12 mouse cellular contexts compared by ENCODE assay signal in genomic region chr6:126202959-126203358, GRCm38 (mm10). TPM values are rescaled to one million over a fixed set of nuclear protein-coding genes. Genes with fewer than 3 reads are reported as not detected.
A peak's percentile ranks its signal among the peaks of the same experiment; 100 is the strongest.
DNase-seq lines count a peak whose midpoint lies in the region; ATAC-seq and TF ChIP-seq lines count a peak whose summit lies in the region.
"Had no signal": no experiment of that assay in that cellular context is flagged by ENCODE, and none has a peak within 500 bp of the region (broad histone marks: within the 10 kb centered on the region; RNA-seq: fewer than 3 reads in every experiment).

No protein-coding gene starts in this region.

- H3K27me3 ChIP-seq in hindbrain, embryonic 14.5 days (ENCODE audit: control insufficient read depth, insufficient read depth, low read length) = no peaks in the 10 kb centered on the region
- H3K27me3 ChIP-seq in hindbrain, embryonic 12.5 days = no peaks in the 10 kb centered on the region
- H3K27me3 ChIP-seq: embryonic facial prominence, embryonic 12.5 days had no signal

- H3K27ac ChIP-seq in hindbrain, embryonic 14.5 days = no peak overlapping the region
- no peak overlapping the region for H3K27ac ChIP-seq in hindbrain, embryonic 12.5 days
- H3K27ac ChIP-seq in layer of hippocampus, adult 2 months = no peak overlapping the region
- H3K27ac ChIP-seq: embryonic facial prominence, embryonic 12.5 days had no signal

- ATAC-seq in hindbrain, embryonic 14.5 days (ENCODE audit: low FRiP score) = peak; percentile 43; the same call in 1 of the 2 replicates
- ATAC-seq in hindbrain, embryonic 12.5 days (ENCODE audit: low FRiP score) = no peak

- H3K9ac ChIP-seq in hindbrain, embryonic 14.5 days = no peak overlapping the region
- no peak overlapping the region for H3K9ac ChIP-seq in hindbrain, embryonic 12.5 days
- H3K9ac ChIP-seq: embryonic facial prominence, embryonic 12.5 days had no signal

- WGBS in hindbrain, embryonic 14.5 days = 72% methylated on average over 7 of the region's 7 CpGs
- WGBS in hindbrain, embryonic 12.5 days = 77% methylated on average over 7 of the region's 7 CpGs

- DNase-seq in hindbrain, embryonic 14.5 days (ENCODE audit: low spot score) = no peak
- peak; percentile 3 for DNase-seq in embryo, embryonic 10.5 days (ENCODE audit: low spot score)
- peak; percentile 33 for DNase-seq in gonadal fat pad, adult 2 months (ENCODE audit: low read depth)
- peak; percentile 9 to 24 for DNase-seq in kidney, postnatal 36 days
- DNase-seq in layer of hippocampus, adult 2 months (ENCODE audit: low spot score in 2 of 2) = no peak
- DNase-seq in retina, postnatal 1 day = no peak
- no peak for DNase-seq in spleen, adult 12 weeks (ENCODE audit: low spot score)
- DNase-seq: gastrocnemius, postnatal 36 days had no signal

- no peak for TF ChIP-seq CTCF in layer of hippocampus, adult 2 months (conservative IDR thresholded peaks at IDR 0.05)

- H3K36me3 ChIP-seq in hindbrain, embryonic 14.5 days (replicated peaks; ENCODE audit: control insufficient read depth, insufficient read depth) = no peaks in the 10 kb centered on the region
- H3K36me3 ChIP-seq in hindbrain, embryonic 12.5 days = no peaks in the 10 kb centered on the region
- H3K36me3 ChIP-seq: embryonic facial prominence, embryonic 12.5 days had no signal

- H3K4me3 ChIP-seq in hindbrain, embryonic 14.5 days (replicated peaks; ENCODE audit: low read length) = no peak overlapping the region
- H3K4me3 ChIP-seq in hindbrain, embryonic 12.5 days = no peak overlapping the region
- no peak overlapping the region for H3K4me3 ChIP-seq in layer of hippocampus, adult 2 months
- H3K4me3 ChIP-seq: embryonic facial prominence, embryonic 12.5 days had no signal

- no peak overlapping the region for H3K4me2 ChIP-seq in hindbrain, embryonic 14.5 days (replicated peaks)
- H3K4me2 ChIP-seq in hindbrain, embryonic 12.5 days (replicated peaks) = no peak overlapping the region
- H3K4me2 ChIP-seq: embryonic facial prominence, embryonic 12.5 days had no signal

- no peaks in the 10 kb centered on the region for H3K4me1 ChIP-seq in hindbrain, embryonic 14.5 days (replicated peaks; ENCODE audit: control insufficient read depth, insufficient read depth, low read length)
- H3K4me1 ChIP-seq in hindbrain, embryonic 12.5 days = no peaks in the 10 kb centered on the region
- H3K4me1 ChIP-seq: embryonic facial prominence, embryonic 12.5 days had no signal

- no peaks in the 10 kb centered on the region for H3K9me3 ChIP-seq in hindbrain, embryonic 14.5 days (ENCODE audit: control insufficient read depth, low read length)
- H3K9me3 ChIP-seq in hindbrain, embryonic 12.5 days (replicated peaks) = no peaks in the 10 kb centered on the region
- H3K9me3 ChIP-seq: embryonic facial prominence, embryonic 12.5 days had no signal

RNA-seq across cellular contexts. Expression of gene Ntf3, which starts 36.2 kb away (rescaled TPM):
- 3.0 and 3.4 TPM in 2 replicates for polyA plus RNA-seq in hindbrain, embryonic 14.5 days (2014; fragmentation: Nextera tagmentation; extraction: Ambion mirVana)
- polyA plus RNA-seq in hindbrain, embryonic 12.5 days (2016; fragmentation: Nextera tagmentation; extraction: Ambion mirVana) = 4.3 and 4.7 TPM in 2 replicates
- polyA plus RNA-seq in gonadal fat pad, adult 2 months (2012; rRNA removed) = 1.4 and 1.9 TPM in 2 replicates
- 10 to 100 TPM; 12.5 to 14.0 TPM for total RNA-seq in layer of hippocampus, adult 2 months (2021)
- total RNA-seq: megakaryocyte progenitor cell, adult 5-6 weeks; MEL had no signal

Comparison
In these comparisons a context has a peak if more than half of its experiments do, and no peak if none do; other contexts are left out.
1. DNase-seq: peak in embryo, embryonic 10.5 days (single experiment), gonadal fat pad, adult 2 months (single experiment) and kidney, postnatal 36 days (2 of 2); none in hindbrain, embryonic 14.5 days (single experiment), layer of hippocampus, adult 2 months (0 of 2), retina, postnatal 1 day (single experiment) and spleen, adult 12 weeks (single experiment).